Mouse (Mus musculus) kidney, postnatal 10 days (tissue): ENCODE measurements at regions not wholly inside any gene's neighbourhood (a gene's known extent, or its start where the extent isn't known, plus 50 kb on each side); places are given as distances from the start of the nearest gene placed in this dataset.
"Not testable (repeated sequence)": the region's sequence is repeated elsewhere in the genome, so short reads cannot be mapped to it uniquely, and the experiment has no call there.

Experiments used
- DNase-seq: peaks from one replicate; pipeline ENCODE4 v3.0.0; 2021; ENCODE audit warnings: mixed read lengths

- no peak for DNase-seq
These were observed 984.9 kb upstream of the Gm12353 start for GRCm38 (mm10) chr4:18620361-18620760.

- DNase-seq: no peak
These were observed 966.2 kb upstream of the Gm12353 start for GRCm38 (mm10) chr4:18639035-18639434.

GRCm38 (mm10) chr4:18649153-18649552 is 956.1 kb upstream of the Gm12353 start:
- peak; percentile 65 for DNase-seq

- DNase-seq: no peak
These were observed 919.2 kb upstream of the Gm12353 start for GRCm38 (mm10) chr4:18685891-18686544.

- no peak for DNase-seq
These were observed 911.2 kb upstream of the Gm12353 start for GRCm38 (mm10) chr4:18694076-18694475.

GRCm38 (mm10) chr4:18696246-18696645 is 909.0 kb upstream of the Gm12353 start:
- DNase-seq: no peak

- no peak for DNase-seq
These were observed 861.0 kb upstream of the Gm12353 start for GRCm38 (mm10) chr4:18744241-18744640.

- no peak for DNase-seq
These were observed 816.9 kb upstream of the Gm12353 start for GRCm38 (mm10) chr4:18788398-18788797.

GRCm38 (mm10) chr4:18795740-18796394 is 809.4 kb upstream of the Gm12353 start:
- no peak for DNase-seq

- no peak for DNase-seq
These were observed 808.9 kb upstream of the Gm12353 start for GRCm38 (mm10) chr4:18796395-18796740.

GRCm38 (mm10) chr4:18803109-18803508 is 802.1 kb upstream of the Gm12353 start:
- DNase-seq: not testable (repeated sequence)
